ENCODE assay signal across 8 mouse cellular contexts in genomic region chr13:95323400-95323799, GRCm38 (mm10). TPM values are rescaled to one million over a fixed set of nuclear protein-coding genes. Genes with fewer than 3 reads are reported as not detected.
DNase-seq lines count a peak whose midpoint lies in the region; ATAC-seq and TF ChIP-seq lines count a peak whose summit lies in the region.

Gene Zbed3 (plus strand): TSS chr13:95323612.

- peak within 1 kb of the TSS; percentile 99 for H3K9ac ChIP-seq in heart, postnatal 0 days (replicated peaks; ENCODE audit: low read depth, low read length)
- H3K9ac ChIP-seq in midbrain, embryonic 15.5 days, result peak within 1 kb of the TSS; percentile 96

- H3K36me3 ChIP-seq in heart, postnatal 0 days (replicated peaks; ENCODE audit: control insufficient read depth, insufficient read depth, low read length), result no peaks in the 10 kb centered on the region
- H3K36me3 ChIP-seq in midbrain, embryonic 15.5 days (replicated peaks), result no peaks in the 10 kb centered on the region

- no peak for DNase-seq in gastrocnemius, postnatal 4 days (ENCODE audit: low spot score in 2 of 2)
- no peak for DNase-seq in gastrocnemius, postnatal 36 days
- no peak for DNase-seq in adrenal gland, postnatal 4 days (ENCODE audit: low spot score in 2 of 2)
- DNase-seq in heart, postnatal 0 days (ENCODE audit: low spot score), result no peak
- peak; percentile 55 to 72 for DNase-seq in kidney, postnatal 36 days
- DNase-seq in right cerebral cortex, adult 18-20 months, result no peak

- WGBS in heart, postnatal 0 days, result 93% methylated on average over 6 of the region's 6 CpGs
- 91% methylated on average over 6 of the region's 6 CpGs for WGBS in midbrain, embryonic 15.5 days

- intact Hi-C loops in gastrocnemius, postnatal 36 days (cut with DNase I), result no loop called here

- no peak for ATAC-seq in heart, postnatal 0 days (ENCODE audit: insufficient read depth, low read depth)
- ATAC-seq in midbrain, embryonic 15.5 days (replicated peaks), result no peak
- ATAC-seq in frontal cortex, adult (ENCODE audit: low TSS enrichment), result no peak

- H3K27ac ChIP-seq in heart, postnatal 0 days (ENCODE audit: low read depth), result peak within 1 kb of the TSS; percentile 98; the same call in 1 of the 2 replicates
- peak within 1 kb of the TSS; percentile 96 for H3K27ac ChIP-seq in midbrain, embryonic 15.5 days

- H3K4me1 ChIP-seq in heart, postnatal 0 days (ENCODE audit: control insufficient read depth, insufficient read depth), result peaks cover 24% of the 10 kb centered on the region
- peaks cover 23% of the 10 kb centered on the region for H3K4me1 ChIP-seq in midbrain, embryonic 15.5 days

- no peak for TF ChIP-seq CTCF in heart, postnatal 0 days (IDR thresholded peaks at IDR 0.05; ENCODE audit: low read depth)

- no peaks in the 10 kb centered on the region for H3K27me3 ChIP-seq in heart, postnatal 0 days (ENCODE audit: control insufficient read depth, insufficient read depth, low read length)
- H3K27me3 ChIP-seq in midbrain, embryonic 15.5 days (replicated peaks), result no peaks in the 10 kb centered on the region

- TF ChIP-seq EP300 in heart, postnatal 0 days (IDR thresholded peaks at IDR 0.05; ENCODE audit: low read depth), result no peak

- H3K4me3 ChIP-seq in heart, postnatal 0 days (ENCODE audit: low read depth, low read length), result peak within 1 kb of the TSS; percentile 93
- H3K4me3 ChIP-seq in midbrain, embryonic 15.5 days, result peak within 1 kb of the TSS; percentile 88

- no peaks in the 10 kb centered on the region for H3K9me3 ChIP-seq in heart, postnatal 0 days (replicated peaks; ENCODE audit: control insufficient read depth, low read length)
- H3K9me3 ChIP-seq in midbrain, embryonic 15.5 days, result no peaks in the 10 kb centered on the region

- peak within 1 kb of the TSS; percentile 80 for H3K4me2 ChIP-seq in heart, postnatal 0 days (ENCODE audit: low read depth, low read length)
- H3K4me2 ChIP-seq in midbrain, embryonic 15.5 days, result peak within 1 kb of the TSS; percentile 60

RNA-seq across cellular contexts. Expression of gene Zbed3, which starts in this region (rescaled TPM):
- total RNA-seq in gastrocnemius, postnatal 4 days (2021), result 10 to 100 TPM; 20.6 to 23.3 TPM
- total RNA-seq in gastrocnemius, postnatal 36 days (2021), result 1 to 10 TPM; 5.0 to 5.8 TPM
- total RNA-seq in adrenal gland, postnatal 4 days (2021), result 10 to 100 TPM; 54.9 to 59.5 TPM
- 26.7 and 36.7 TPM in 2 replicates for total RNA-seq in heart, postnatal 0 days (2014; rRNA removed; ENCODE audit: low replicate concordance)
- 30.6 and 32.1 TPM in 2 replicates for polyA plus RNA-seq in heart, postnatal 0 days (2015; fragmentation: Nextera tagmentation; extraction: Ambion mirVana)
- 38.5 and 38.9 TPM in 2 replicates for polyA plus RNA-seq in midbrain, embryonic 15.5 days (2015; fragmentation: Nextera tagmentation; extraction: Ambion mirVana)

Comparison
In these comparisons a context has a peak if more than half of its experiments do, and no peak if none do; other contexts are left out.
1. DNase-seq: peak in kidney, postnatal 36 days (2 of 2); none in gastrocnemius, postnatal 4 days (0 of 2), gastrocnemius, postnatal 36 days (0 of 2), adrenal gland, postnatal 4 days (0 of 2), heart, postnatal 0 days (single experiment) and right cerebral cortex, adult 18-20 months (single experiment).